Mouse (Mus musculus) cerebellum, adult 2 months (tissue): Measurements from ENCODE around the gene Cox18.

Source experiments
- CTCF ChIP-seq: fragments of 200-500 bp; IDR thresholded peaks from 2 replicates; pipeline ENCODE4 v1.5.1; 2011; ENCODE audit warnings: low read depth, mild to moderate bottlenecking, control low read depth, low read length, moderate library complexity, borderline replicate concordance; ENCODE audit not compliant: insufficient read depth
- POLR2A ChIP-seq: fragments of 200-500 bp; IDR thresholded peaks from 2 replicates; pipeline ENCODE4 v1.6.1; 2011; ENCODE audit warnings: low read length, control low read depth, borderline replicate concordance; ENCODE audit not compliant: insufficient read depth

- TF ChIP-seq CTCF, result no peak
- no peak for TF ChIP-seq POLR2A
Measured at GRCm38 (mm10) chr5:90245416-90245815, 21.6 kb upstream of the Cox18 start.
